Mouse (Mus musculus) midbrain, embryonic 12.5 days (tissue): Measurements from ENCODE around the gene Iqgap1. TPM values are rescaled to one million over a fixed set of nuclear protein-coding genes. Genes with fewer than 3 reads are reported as not detected.

Source experiments
- ATAC-seq: fragments of 200-750 bp; cut with Nextera tagmentation; 2 replicates; pipeline ENCODE4 v1.8.0; 2017; ENCODE audit warnings: low read depth, moderate TSS enrichment, moderate library complexity; ENCODE audit not compliant: low FRiP score
- H3K27ac ChIP-seq: fragments of 300-500 bp; sonication (generic); replicated peaks from 2 replicates; pipeline ENCODE4 v1.5.1; 2016; ENCODE audit warnings: mild to moderate bottlenecking
- H3K27me3 ChIP-seq: fragments of 300-500 bp; sonication (generic); 2 replicates; pipeline ENCODE4 v1.6.1; 2016; ENCODE audit warnings: mild to moderate bottlenecking
- H3K36me3 ChIP-seq: fragments of 300-500 bp; sonication (generic); 2 replicates; pipeline ENCODE4 v1.6.1; 2016
- H3K4me1 ChIP-seq: fragments of 300-500 bp; sonication (generic); 2 replicates; pipeline ENCODE4 v1.6.1; 2016
- H3K4me2 ChIP-seq: fragments of 300-500 bp; sonication (generic); replicated peaks from 2 replicates; pipeline ENCODE4 v1.6.1; 2016; ENCODE audit warnings: mild to moderate bottlenecking, moderate library complexity
- H3K4me3 ChIP-seq: fragments of 300-500 bp; sonication (generic); 2 replicates; pipeline ENCODE4 v1.5.1; 2016; ENCODE audit warnings: mild to moderate bottlenecking
- H3K9ac ChIP-seq: fragments of 300-500 bp; sonication (generic); replicated peaks from 2 replicates; pipeline ENCODE4 v1.6.1; 2016; ENCODE audit warnings: mild to moderate bottlenecking, moderate library complexity
- H3K9me3 ChIP-seq: fragments of 300-500 bp; sonication (generic); 2 replicates; pipeline ENCODE4 v1.6.1; 2016; ENCODE audit warnings: mild to moderate bottlenecking
- WGBS: fragments of 180-500 bp; shearing (Covaris S2); methylation state at CpG from one replicate; pipeline ENCODE4 v1.1.7; 2016; 5-methylcytosine and 5-hydroxymethylcytosine counted together
- polyA plus RNA-seq: library from polyadenylated mRNA; unstranded; fragments of >200 nt; fragmentation: Nextera tagmentation; extraction: Ambion mirVana; gene quantifications from 2 replicates; pipeline ENCODE4 v1.2.1, GENCODE M21; 2016

Gene Iqgap1
- polyA plus RNA-seq, 1 experiment from 2014 or later, result 33.7 TPM

DNA sequence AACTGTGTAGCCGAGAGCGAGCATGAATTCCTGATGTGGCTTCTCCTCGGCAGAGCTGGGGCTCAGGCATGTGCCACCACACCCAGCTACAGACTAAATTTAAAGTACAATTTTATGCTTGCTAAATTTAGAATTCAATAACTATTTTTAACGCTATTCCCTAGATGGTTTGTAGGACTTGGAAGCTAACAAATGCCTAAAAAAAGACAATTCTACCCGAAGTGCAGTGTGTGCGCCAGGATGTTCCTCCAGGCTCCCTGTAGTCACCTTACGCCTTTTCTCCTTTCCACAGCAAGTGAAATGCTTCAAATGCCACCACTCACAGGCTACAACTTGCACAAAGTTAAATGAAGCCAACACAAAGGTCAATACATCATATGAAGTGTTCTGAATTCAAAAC lies 78.4 kb downstream of the Iqgap1 start:
- Histone ChIP-seq H3K36me3 (peaks cover 50% of the 10 kb centered on the region), H3K9me3 (no peaks in the 10 kb centered on the region), H3K4me2 (no peak overlapping the region), H3K4me1 (peaks cover 30% of the 10 kb centered on the region), H3K27ac (peak overlapping the region; percentile 84), H3K9ac (no peak overlapping the region), H3K27me3 (no peaks in the 10 kb centered on the region), H3K4me3 (no peak overlapping the region)
- ATAC-seq, result no peak
- 69% methylated on average over 7 of the region's 7 CpGs for WGBS

GRCm38 (mm10) chr7:80746166-80746761 lies 79.5 kb downstream of the Iqgap1 start:
- Histone ChIP-seq H3K9ac (no peak overlapping the region), H3K27me3 (no peaks in the 10 kb centered on the region), H3K27ac (peak overlapping the region; percentile 84), H3K36me3 (peaks cover 40% of the 10 kb centered on the region), H3K4me1 (peaks cover 30% of the 10 kb centered on the region), H3K4me3 (no peak overlapping the region), H3K9me3 (no peaks in the 10 kb centered on the region), H3K4me2 (peak overlapping the region; percentile 21)
- peak; percentile 84 for ATAC-seq
- WGBS, result 4% methylated on average over 5 of the region's 5 CpGs

- Histone ChIP-seq H3K4me3 (no peak overlapping the region), H3K27me3 (no peaks in the 10 kb centered on the region), H3K9me3 (no peaks in the 10 kb centered on the region), H3K36me3 (peaks cover 35% of the 10 kb centered on the region), H3K9ac (no peak overlapping the region), H3K4me2 (peak overlapping the region; percentile 21), H3K4me1 (peaks cover 30% of the 10 kb centered on the region), H3K27ac (peak overlapping the region; percentile 84)
- WGBS, result 5% methylated on average over 3 of the region's 3 CpGs
- peak; percentile 27; the same call in 1 of the 2 replicates for ATAC-seq
These were observed 80.0 kb downstream of the Iqgap1 start for GRCm38 (mm10) chr7:80745746-80746145.

DNA sequence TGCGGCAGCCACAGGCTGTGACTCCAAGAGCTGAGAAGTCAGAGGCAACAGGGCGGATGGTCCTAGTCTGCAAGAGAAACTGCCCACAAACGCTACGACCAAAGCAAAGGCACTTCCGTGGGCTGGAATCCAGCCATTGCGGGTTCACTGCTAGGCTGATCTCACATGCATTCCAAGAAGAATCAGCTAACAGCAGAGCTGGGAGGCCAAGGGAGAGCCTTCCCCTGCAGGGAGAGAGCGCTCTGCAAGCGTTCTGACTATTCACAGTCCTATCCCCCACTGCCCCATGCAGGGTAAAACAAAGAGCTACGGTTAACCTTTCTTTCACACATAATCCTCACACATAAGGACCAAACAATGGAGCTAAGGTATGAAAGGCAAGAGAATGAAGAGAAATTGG lies 80.5 kb downstream of the Iqgap1 start:
- H3K9ac ChIP-seq, result 0 out of 2 replicates have a peak overlapping the region, but pooled peaks have one; percentile 21
- ATAC-seq, result peak; percentile 55
- peaks cover 34% of the 10 kb centered on the region for H3K36me3 ChIP-seq
- H3K4me1 ChIP-seq, result peaks cover 30% of the 10 kb centered on the region
- no peaks in the 10 kb centered on the region for H3K9me3 ChIP-seq
- H3K27ac ChIP-seq, result peak overlapping the region; percentile 84
- 10% methylated on average over 9 of the region's 9 CpGs for WGBS
- no peaks in the 10 kb centered on the region for H3K27me3 ChIP-seq
- no peak overlapping the region for H3K4me3 ChIP-seq
- peak overlapping the region; percentile 21; the same call in 1 of the 2 replicates for H3K4me2 ChIP-seq

DNA sequence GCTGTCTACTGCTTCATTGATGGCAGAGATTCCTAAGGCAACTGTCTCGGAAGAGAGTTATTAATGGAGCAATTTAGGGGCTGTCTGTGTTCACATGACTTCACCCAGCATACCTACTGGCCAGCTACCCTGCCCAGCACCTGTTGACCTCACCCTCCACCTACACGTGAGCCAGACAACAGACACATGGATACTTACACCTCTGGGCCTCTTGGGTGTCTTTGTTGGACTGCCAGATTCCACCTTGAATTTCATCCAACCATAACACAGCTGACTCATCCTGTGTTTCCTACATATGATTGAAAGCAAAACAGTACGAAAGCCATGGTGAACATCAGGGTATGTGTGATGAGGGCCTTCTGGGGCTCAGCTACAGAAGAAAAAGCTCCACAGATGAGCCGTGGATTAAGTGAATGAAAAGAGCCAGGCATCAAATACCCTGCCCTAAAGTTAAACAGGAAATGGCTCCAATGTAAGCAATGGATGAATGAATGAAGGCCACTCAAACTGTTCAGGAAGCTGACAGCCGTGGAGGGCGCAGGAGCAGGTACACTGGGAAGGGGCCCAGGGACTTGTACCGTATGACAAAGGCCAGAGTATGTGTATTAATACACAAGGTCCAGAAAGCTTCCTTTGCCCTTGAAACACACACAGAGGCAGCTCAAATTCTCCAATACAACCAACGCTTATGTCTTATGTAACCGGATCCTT lies 81.7 kb downstream of the Iqgap1 start:
- no peak for ATAC-seq
- 76% methylated on average over 9 of the region's 9 CpGs for WGBS
- Histone ChIP-seq H3K27me3 (no peaks in the 10 kb centered on the region), H3K27ac (0 out of 2 replicates have a peak overlapping the region, but pooled peaks have one; percentile 84), H3K4me1 (peaks cover 30% of the 10 kb centered on the region), H3K4me2 (no peak overlapping the region), H3K9me3 (no peaks in the 10 kb centered on the region), H3K9ac (no peak overlapping the region), H3K36me3 (peaks cover 32% of the 10 kb centered on the region), H3K4me3 (no peak overlapping the region)

DNA sequence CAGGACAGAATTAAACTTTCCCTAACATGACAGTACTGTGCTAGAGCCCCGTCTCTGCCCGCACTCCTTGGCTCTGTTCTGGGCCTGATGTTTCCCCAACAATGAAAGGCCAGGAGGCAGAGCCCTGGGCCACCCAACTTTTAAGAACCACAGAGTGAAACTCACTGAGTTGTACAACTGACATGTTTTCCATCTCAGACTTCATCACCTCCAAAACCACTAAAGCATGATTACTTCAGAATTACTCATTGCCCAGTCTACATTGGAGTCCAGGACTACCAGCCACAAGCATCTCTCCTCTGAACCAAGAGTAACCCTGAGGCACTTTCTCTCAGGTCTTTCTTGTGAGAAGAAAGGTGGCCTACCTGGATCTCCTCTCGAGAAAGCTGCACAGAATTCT lies 83.1 kb downstream of the Iqgap1 start:
- H3K4me2 ChIP-seq, result no peak overlapping the region
- no peak overlapping the region for H3K27ac ChIP-seq
- peaks cover 33% of the 10 kb centered on the region for H3K36me3 ChIP-seq
- ATAC-seq, result no peak
- no peak overlapping the region for H3K4me3 ChIP-seq
- H3K9ac ChIP-seq, result no peak overlapping the region
- WGBS, result 85% methylated on average over 3 of the region's 3 CpGs
- no peaks in the 10 kb centered on the region for H3K27me3 ChIP-seq
- H3K9me3 ChIP-seq, result no peaks in the 10 kb centered on the region
- H3K4me1 ChIP-seq, result peaks cover 30% of the 10 kb centered on the region

GRCm38 (mm10) chr7:80740954-80741353 lies 84.8 kb downstream of the Iqgap1 start:
- no peak overlapping the region for H3K27ac ChIP-seq
- no peaks in the 10 kb centered on the region for H3K9me3 ChIP-seq
- H3K9ac ChIP-seq, result no peak overlapping the region
- peaks cover 19% of the 10 kb centered on the region for H3K4me1 ChIP-seq
- no peaks in the 10 kb centered on the region for H3K27me3 ChIP-seq
- WGBS, result 31% methylated on average over 7 of the region's 7 CpGs
- H3K4me2 ChIP-seq, result no peak overlapping the region
- H3K36me3 ChIP-seq, result peaks cover 45% of the 10 kb centered on the region
- no peak for ATAC-seq
- H3K4me3 ChIP-seq, result no peak overlapping the region

- no peak overlapping the region for H3K4me3 ChIP-seq
- no peak overlapping the region for H3K4me2 ChIP-seq
- ATAC-seq, result no peak
- no peak overlapping the region for H3K27ac ChIP-seq
- H3K9ac ChIP-seq, result no peak overlapping the region
- H3K27me3 ChIP-seq, result no peaks in the 10 kb centered on the region
- peaks cover 68% of the 10 kb centered on the region for H3K36me3 ChIP-seq
- H3K9me3 ChIP-seq, result no peaks in the 10 kb centered on the region
- no peaks in the 10 kb centered on the region for H3K4me1 ChIP-seq
- 90% methylated on average over 10 of the region's 10 CpGs for whole genome bisulfite sequencing
These were observed 89.6 kb downstream of the Iqgap1 start for GRCm38 (mm10) chr7:80736199-80736598.

GRCm38 (mm10) chr7:80732986-80733385 lies 92.8 kb downstream of the Iqgap1 start:
- no peak overlapping the region for H3K4me2 ChIP-seq
- peaks cover 70% of the 10 kb centered on the region for H3K36me3 ChIP-seq
- no peaks in the 10 kb centered on the region for H3K9me3 ChIP-seq
- H3K9ac ChIP-seq, result no peak overlapping the region
- no peaks in the 10 kb centered on the region for H3K4me1 ChIP-seq
- WGBS, result 80% methylated on average over 11 of the region's 11 CpGs
- no peak overlapping the region for H3K27ac ChIP-seq
- no peak overlapping the region for H3K4me3 ChIP-seq
- ATAC-seq, result no peak
- H3K27me3 ChIP-seq, result no peaks in the 10 kb centered on the region

- ATAC-seq, result no peak
- Histone ChIP-seq H3K9ac (no peak overlapping the region), H3K36me3 (peaks cover 70% of the 10 kb centered on the region), H3K9me3 (no peaks in the 10 kb centered on the region), H3K27me3 (no peaks in the 10 kb centered on the region), H3K4me3 (no peak overlapping the region), H3K4me2 (no peak overlapping the region), H3K27ac (no peak overlapping the region), H3K4me1 (no peaks in the 10 kb centered on the region)
- 38% methylated on average over 8 of the region's 8 CpGs for WGBS
These were observed 96.1 kb downstream of the Iqgap1 start for GRCm38 (mm10) chr7:80729662-80730061.

- no peaks in the 10 kb centered on the region for H3K4me1 ChIP-seq
- WGBS, result 33% methylated on average over 9 of the region's 9 CpGs
- no peak overlapping the region for H3K4me3 ChIP-seq
- H3K9me3 ChIP-seq, result no peaks in the 10 kb centered on the region
- H3K9ac ChIP-seq, result no peak overlapping the region
- no peak overlapping the region for H3K27ac ChIP-seq
- H3K36me3 ChIP-seq, result peaks cover 66% of the 10 kb centered on the region
- H3K4me2 ChIP-seq, result no peak overlapping the region
- no peaks in the 10 kb centered on the region for H3K27me3 ChIP-seq
- no peak for ATAC-seq
These were observed 104.7 kb downstream of the Iqgap1 start for GRCm38 (mm10) chr7:80721041-80721440.

DNA sequence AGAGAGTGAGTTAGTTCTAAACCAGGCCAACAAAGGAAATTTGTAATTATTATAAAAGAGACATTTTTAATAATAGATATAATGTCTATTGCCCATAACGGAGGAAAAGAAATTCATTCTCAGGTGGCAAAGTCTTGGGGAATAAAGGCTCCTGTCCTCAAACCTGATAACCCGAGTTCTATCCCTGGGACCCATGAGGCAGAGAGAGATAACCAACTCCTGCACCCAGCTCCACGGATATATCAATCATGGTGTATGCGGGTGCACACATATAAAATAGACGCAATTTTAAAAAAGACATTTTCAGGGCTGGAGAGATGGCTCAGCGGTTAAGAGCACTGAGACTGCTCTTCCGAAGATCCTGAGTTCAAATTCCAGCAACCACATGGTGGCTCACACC lies 106.2 kb downstream of the Iqgap1 start:
- 97% methylated on average over 7 of the region's 7 CpGs for WGBS
- no peak overlapping the region for H3K4me3 ChIP-seq
- H3K36me3 ChIP-seq, result peaks cover 63% of the 10 kb centered on the region
- H3K4me2 ChIP-seq, result no peak overlapping the region
- no peak overlapping the region for H3K9ac ChIP-seq
- ATAC-seq, result no peak
- H3K27me3 ChIP-seq, result no peaks in the 10 kb centered on the region
- H3K4me1 ChIP-seq, result no peaks in the 10 kb centered on the region
- H3K9me3 ChIP-seq, result no peaks in the 10 kb centered on the region
- H3K27ac ChIP-seq, result no peak overlapping the region
